Mouse (Mus musculus) heart, embryonic 16.5 days (tissue): ENCODE measurements around the gene Aadacl2. TPM values are rescaled to one million over a fixed set of nuclear protein-coding genes. Genes with fewer than 3 reads are reported as not detected.

ENCODE experiments used
- ATAC-seq: fragments of 200-750 bp; cut with Nextera tagmentation; replicated peaks from 2 replicates; pipeline ENCODE4 v1.8.0; 2017; ENCODE audit warnings: moderate number of reproducible peaks; ENCODE audit not compliant: insufficient read depth, low FRiP score; ENCODE audit errors: extremely low read depth
- H3K27ac ChIP-seq: fragments of 300-500 bp; sonication (generic); 2 replicates; pipeline ENCODE4 v1.5.1; 2014; ENCODE audit warnings: mild to moderate bottlenecking, low read length, control low read depth, moderate library complexity
- H3K27me3 ChIP-seq: fragments of 300-500 bp; sonication (generic); 2 replicates; pipeline ENCODE4 v1.6.1; 2014; ENCODE audit warnings: low read length, mixed read lengths; ENCODE audit not compliant: control insufficient read depth, insufficient read depth
- H3K36me3 ChIP-seq: fragments of 300-500 bp; sonication (generic); 2 replicates; pipeline ENCODE4 v1.6.1; 2014; ENCODE audit not compliant: control insufficient read depth, insufficient read depth
- H3K4me1 ChIP-seq: fragments of 300-500 bp; sonication (generic); 2 replicates; pipeline ENCODE4 v1.6.1; 2014; ENCODE audit warnings: low read length, mixed read lengths; ENCODE audit not compliant: control insufficient read depth, insufficient read depth
- H3K4me2 ChIP-seq: fragments of 300-500 bp; sonication (generic); 2 replicates; pipeline ENCODE4 v1.6.1; 2014; ENCODE audit warnings: low read depth, mild to moderate bottlenecking, control low read depth, low read length
- H3K4me3 ChIP-seq: fragments of 300-500 bp; sonication (generic); 2 replicates; pipeline ENCODE4 v1.5.1; 2014; ENCODE audit warnings: mild to moderate bottlenecking, control low read depth, low read length
- H3K9ac ChIP-seq: fragments of 300-500 bp; sonication (generic); 2 replicates; pipeline ENCODE4 v1.6.1; 2014; ENCODE audit warnings: low read length, control low read depth
- H3K9me3 ChIP-seq: fragments of 300-500 bp; sonication (generic); replicated peaks from 2 replicates; pipeline ENCODE4 v1.6.1; 2016; ENCODE audit warnings: low read length; ENCODE audit not compliant: control insufficient read depth
- WGBS: fragments of 180-500 bp; shearing (Covaris S2); extraction: QIAGEN DNeasy Blood & Tissue Kit; methylation state at CpG from one replicate; pipeline ENCODE4 v1.1.7; 2014; 5-methylcytosine and 5-hydroxymethylcytosine counted together
- polyA plus RNA-seq: library from polyadenylated mRNA; unstranded; fragments of >200 nt; fragmentation: Nextera tagmentation; extraction: Ambion mirVana; gene quantifications from 2 replicates; pipeline ENCODE4 v1.2.1, GENCODE M21; 2015

Aadacl2 gene
- polyA plus RNA-seq, result not detected in 2 replicates

DNA sequence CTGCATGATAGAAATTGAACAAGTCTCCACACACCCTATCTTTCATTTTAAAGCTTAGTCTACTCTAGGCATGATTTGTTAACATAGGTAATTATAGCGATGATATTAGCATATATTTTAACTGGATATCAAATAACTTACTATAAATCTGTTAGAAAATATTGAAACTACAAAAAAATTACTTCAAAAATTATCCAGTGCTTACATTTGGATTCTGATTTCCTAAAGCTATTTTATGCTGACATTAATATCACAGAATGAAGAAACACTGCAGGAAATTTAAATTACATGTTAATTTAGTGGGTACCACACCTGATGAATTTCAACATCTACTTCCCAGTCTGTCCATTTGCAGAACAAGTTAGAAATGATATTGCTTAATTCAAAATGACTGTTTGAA, at the start of gene Aadacl2:
Aadacl2 (plus strand) TSS at position 301 of the 400 bp plus-strand sequence.
- H3K36me3 ChIP-seq, result no peaks in the 10 kb centered on the region
- no peaks in the 10 kb centered on the region for H3K27me3 ChIP-seq
- no peaks in the 10 kb centered on the region for H3K4me1 ChIP-seq
- H3K9me3 ChIP-seq, result no peaks in the 10 kb centered on the region
- no peak within 1 kb of the TSS for H3K4me2 ChIP-seq
- H3K4me3 ChIP-seq, result no peak within 1 kb of the TSS
- no peak within 1 kb of the TSS for H3K27ac ChIP-seq
- no peak within 1 kb of the TSS for H3K9ac ChIP-seq
- WGBS, result 71% methylated on average over 1 of the region's 1 CpGs
- no peak for ATAC-seq

GRCm38 (mm10) chr3:59970891-59971290, 35.7 kb upstream of the Aadacl2 start:
- WGBS, result 76% methylated on average over 5 of the region's 5 CpGs
- Histone ChIP-seq H3K9ac (no peak overlapping the region), H3K4me1 (no peaks in the 10 kb centered on the region), H3K9me3 (no peaks in the 10 kb centered on the region), H3K4me2 (no peak overlapping the region), H3K27ac (no peak overlapping the region), H3K4me3 (no peak overlapping the region), H3K27me3 (no peaks in the 10 kb centered on the region), H3K36me3 (no peaks in the 10 kb centered on the region)
- no peak for ATAC-seq

DNA sequence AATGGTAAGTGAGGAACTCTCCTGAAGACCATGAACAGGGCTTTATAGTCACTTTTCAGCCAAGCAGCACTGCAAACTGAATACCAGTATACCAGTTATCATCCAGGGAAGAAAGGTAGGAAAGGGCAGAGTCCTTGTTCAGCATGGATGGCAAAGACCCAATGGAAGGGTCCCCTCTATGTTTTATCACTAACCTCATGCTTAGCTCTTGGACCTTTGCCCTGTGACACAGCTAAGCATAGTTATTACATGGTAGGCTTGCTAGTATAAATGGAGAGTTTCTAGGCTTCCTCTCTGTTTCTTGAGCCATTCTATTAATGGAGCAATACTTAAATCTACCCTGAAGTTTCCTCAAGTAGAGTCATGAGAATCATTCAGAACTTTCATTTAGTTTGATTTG, 32.0 kb upstream of the Aadacl2 start:
- H3K36me3 ChIP-seq, result no peaks in the 10 kb centered on the region
- no peaks in the 10 kb centered on the region for H3K27me3 ChIP-seq
- no peaks in the 10 kb centered on the region for H3K4me1 ChIP-seq
- H3K4me3 ChIP-seq, result no peak overlapping the region
- no peak overlapping the region for H3K27ac ChIP-seq
- H3K4me2 ChIP-seq, result no peak overlapping the region
- no peak for ATAC-seq
- H3K9me3 ChIP-seq, result no peaks in the 10 kb centered on the region
- H3K9ac ChIP-seq, result no peak overlapping the region

GRCm38 (mm10) chr3:60003622-60004021, 2.9 kb upstream of the Aadacl2 start:
- H3K27ac ChIP-seq, result no peak overlapping the region
- no peak for ATAC-seq
- no peak overlapping the region for H3K9ac ChIP-seq
- no peaks in the 10 kb centered on the region for H3K27me3 ChIP-seq
- no peaks in the 10 kb centered on the region for H3K9me3 ChIP-seq
- no peak overlapping the region for H3K4me3 ChIP-seq
- no peaks in the 10 kb centered on the region for H3K36me3 ChIP-seq
- no peak overlapping the region for H3K4me2 ChIP-seq
- H3K4me1 ChIP-seq, result no peaks in the 10 kb centered on the region

DNA sequence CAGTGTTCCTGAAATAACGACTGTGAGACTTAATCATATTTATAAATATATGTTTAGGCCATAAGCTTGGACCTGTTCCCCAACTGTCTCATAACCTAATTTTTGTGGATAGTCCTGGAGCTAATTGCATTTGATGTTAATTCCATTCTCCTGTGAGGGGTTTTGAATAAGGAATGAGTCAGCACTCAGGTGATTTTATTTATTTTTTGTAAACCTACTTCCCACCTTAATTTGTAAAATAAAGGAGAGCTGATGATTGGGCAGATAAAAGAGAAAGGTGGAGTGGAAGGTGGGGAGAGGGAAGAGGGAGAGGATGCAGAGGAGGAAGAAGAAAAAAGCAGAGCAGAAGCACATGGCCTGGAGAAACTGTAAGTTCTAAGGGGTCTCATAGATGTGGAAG, 18.9 kb downstream of the Aadacl2 start, which contains the start of gene Aadac:
Aadac (plus strand) TSS at position 301 of the 400 bp plus-strand sequence.
- 69% methylated on average over 1 of the region's 1 CpGs for WGBS
- ATAC-seq, result no peak
- H3K4me2 ChIP-seq, result no peak within 1 kb of the TSS
- H3K27me3 ChIP-seq, result no peaks in the 10 kb centered on the region
- no peaks in the 10 kb centered on the region for H3K4me1 ChIP-seq
- H3K9me3 ChIP-seq, result no peaks in the 10 kb centered on the region
- no peaks in the 10 kb centered on the region for H3K36me3 ChIP-seq
- no peak within 1 kb of the TSS for H3K4me3 ChIP-seq
- H3K27ac ChIP-seq, result no peak within 1 kb of the TSS
- no peak within 1 kb of the TSS for H3K9ac ChIP-seq

- ATAC-seq, result no peak
- Histone ChIP-seq H3K4me3 (no peak overlapping the region), H3K4me1 (no peaks in the 10 kb centered on the region), H3K9ac (no peak overlapping the region), H3K9me3 (no peaks in the 10 kb centered on the region), H3K27ac (no peak overlapping the region), H3K36me3 (no peaks in the 10 kb centered on the region), H3K4me2 (no peak overlapping the region), H3K27me3 (no peaks in the 10 kb centered on the region)
- WGBS, result 74% methylated on average over 4 of the region's 4 CpGs
Observed at GRCm38 (mm10) chr3:60031511-60031910, 25.0 kb downstream of the Aadacl2 start.

DNA sequence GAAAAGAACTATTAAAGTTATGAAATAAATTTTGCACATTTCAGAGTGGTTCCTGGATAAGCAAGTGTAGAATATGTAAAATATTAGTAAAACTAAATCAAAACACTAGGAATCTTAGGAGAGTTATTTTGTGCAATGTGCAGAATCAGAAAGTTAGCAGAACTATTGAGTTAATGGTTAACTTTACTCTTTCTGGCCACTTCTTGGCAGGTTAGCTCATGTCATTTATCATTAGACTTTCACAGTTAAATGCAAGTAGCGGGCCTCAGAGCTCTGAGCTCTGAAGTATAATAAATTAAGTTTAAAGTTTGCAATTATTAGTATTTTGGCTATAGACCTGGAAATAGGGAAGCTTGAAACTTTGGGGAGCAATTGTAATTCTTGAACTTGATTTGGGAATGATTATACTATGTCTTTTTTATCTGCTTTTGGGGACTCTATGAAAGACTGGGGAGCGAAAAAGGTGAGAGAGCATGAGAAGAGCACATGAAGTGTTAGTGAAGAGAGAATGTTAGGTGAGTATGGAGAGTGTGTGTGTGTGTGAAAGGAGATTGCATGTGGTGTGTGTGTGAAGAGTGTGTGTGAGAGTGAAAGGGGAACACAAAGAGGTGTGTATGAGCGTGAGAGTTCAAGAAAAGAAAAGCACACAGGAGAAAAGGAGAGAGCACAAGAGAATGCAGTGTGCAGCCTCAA, 39.8 kb downstream of the Aadacl2 start:
- ATAC-seq, result no peak
- no peaks in the 10 kb centered on the region for H3K4me1 ChIP-seq

DNA sequence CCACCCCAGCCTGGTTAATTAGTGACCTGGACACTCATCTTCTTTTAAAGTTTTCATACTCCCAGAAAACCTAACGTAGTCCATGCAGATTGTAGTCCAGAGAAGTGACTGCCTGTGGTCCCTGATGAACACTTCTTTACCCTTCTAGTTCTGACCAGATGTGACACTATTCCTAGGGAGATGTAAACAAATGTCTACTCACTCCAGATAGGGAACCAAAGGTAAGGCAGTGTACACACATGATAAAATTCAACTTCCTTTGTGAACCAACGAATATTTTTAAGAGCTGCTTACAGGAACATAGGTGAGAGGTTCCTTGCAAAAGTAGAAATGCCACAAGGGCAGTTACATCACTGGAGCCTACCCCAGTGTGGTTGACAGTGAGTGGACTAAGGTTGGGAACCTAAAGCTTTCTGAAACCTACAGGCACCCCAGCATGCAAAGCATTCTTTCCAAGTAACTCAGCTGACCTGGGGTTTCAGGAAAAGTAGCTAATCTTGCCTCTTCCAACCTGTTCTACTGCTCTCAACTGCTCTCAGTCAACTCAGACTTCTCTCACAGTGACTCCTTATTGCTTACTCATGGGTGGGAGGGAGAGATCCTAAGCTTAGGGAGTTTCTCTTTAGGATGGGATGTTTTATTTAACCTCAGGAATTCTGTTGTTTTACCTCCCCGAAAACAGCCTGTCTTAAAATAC, 46.8 kb downstream of the Aadacl2 start:
- no peak overlapping the region for H3K27ac ChIP-seq
- H3K9me3 ChIP-seq, result no peaks in the 10 kb centered on the region
- H3K9ac ChIP-seq, result no peak overlapping the region
- no peak for ATAC-seq
- no peaks in the 10 kb centered on the region for H3K4me1 ChIP-seq
- no peak overlapping the region for H3K4me2 ChIP-seq
- no peaks in the 10 kb centered on the region for H3K36me3 ChIP-seq
- no peak overlapping the region for H3K4me3 ChIP-seq
- 70% methylated on average over 3 of the region's 3 CpGs for WGBS
- no peaks in the 10 kb centered on the region for H3K27me3 ChIP-seq

More for the DNA sequence above, 39.8 kb downstream of the Aadacl2 start:
- Histone ChIP-seq H3K9me3 (no peaks in the 10 kb centered on the region), H3K9ac (no peak overlapping the region), H3K27me3 (no peaks in the 10 kb centered on the region), H3K36me3 (no peaks in the 10 kb centered on the region), H3K27ac (no peak overlapping the region), H3K4me3 (no peak overlapping the region), H3K4me2 (no peak overlapping the region)
- WGBS, result 76% methylated on average over 3 of the region's 3 CpGs

DNA sequence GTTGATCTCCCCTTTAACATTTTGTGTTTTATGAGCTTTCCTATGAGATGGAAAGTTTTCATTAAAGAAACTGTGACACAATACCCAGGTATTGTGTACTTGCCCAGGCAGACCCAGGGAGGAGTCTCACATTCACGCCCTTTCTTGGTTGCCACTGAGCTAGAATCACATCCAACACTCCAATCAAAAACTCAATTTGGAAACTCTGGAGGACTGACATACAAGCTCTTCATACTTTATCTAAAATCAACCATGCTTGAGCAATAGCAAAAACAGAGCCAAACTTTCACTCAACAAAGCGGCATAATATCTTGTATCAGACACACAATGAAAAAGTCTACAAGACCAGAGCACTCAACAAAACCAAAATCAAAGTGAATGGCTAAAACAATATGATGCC, 47.4 kb downstream of the Aadacl2 start:
- Histone ChIP-seq H3K4me2 (no peak overlapping the region), H3K9me3 (no peaks in the 10 kb centered on the region), H3K4me1 (no peaks in the 10 kb centered on the region), H3K9ac (no peak overlapping the region), H3K4me3 (no peak overlapping the region), H3K36me3 (no peaks in the 10 kb centered on the region), H3K27me3 (no peaks in the 10 kb centered on the region), H3K27ac (no peak overlapping the region)
- ATAC-seq, result no peak
- WGBS, result 84% methylated on average over 2 of the region's 2 CpGs
